Mouse (Mus musculus) testis, adult 2 months (tissue): ENCODE measurements around the gene Cpm. TPM values are rescaled to one million over a fixed set of nuclear protein-coding genes. Genes with fewer than 3 reads are reported as not detected.
"Not testable (repeated sequence)": the region's sequence is repeated elsewhere in the genome, so short reads cannot be mapped to it uniquely, and the experiment has no call there.

ENCODE experiments used
- H3K27ac ChIP-seq: fragments of 200-500 bp; 2 replicates; pipeline ENCODE4 v1.5.1; 2012; ENCODE audit warnings: low read depth, low read length; ENCODE audit not compliant: control insufficient read depth, insufficient read depth
- H3K27me3 ChIP-seq: fragments of 200-500 bp; 2 replicates; pipeline ENCODE4 v1.6.1; 2012; ENCODE audit warnings: mild to moderate bottlenecking, low read length, moderate library complexity; ENCODE audit not compliant: control insufficient read depth, insufficient read depth
- H3K36me3 ChIP-seq: fragments of 200-500 bp; 2 replicates; pipeline ENCODE4 v1.6.1; 2012; ENCODE audit warnings: mild to moderate bottlenecking, low read length; ENCODE audit not compliant: control insufficient read depth, insufficient read depth
- H3K4me1 ChIP-seq: fragments of 200-500 bp; 2 replicates; pipeline ENCODE4 v1.6.1; 2012; ENCODE audit warnings: low read length; ENCODE audit not compliant: control insufficient read depth, insufficient read depth
- H3K4me3 ChIP-seq: fragments of 200-500 bp; 2 replicates; pipeline ENCODE4 v1.5.1; 2012; ENCODE audit warnings: low read depth, mild to moderate bottlenecking, low read length, moderate library complexity, mixed read lengths; ENCODE audit not compliant: control insufficient read depth
- CTCF ChIP-seq: fragments of 200-500 bp; IDR thresholded peaks from 2 replicates; pipeline ENCODE4 v1.5.1; 2012; ENCODE audit warnings: low read depth, mild to moderate bottlenecking, inconsistent platforms, low read length, moderate library complexity; ENCODE audit not compliant: control insufficient read depth, insufficient read depth, insufficient replicate concordance
- POLR2A ChIP-seq: fragments of 200-500 bp; IDR thresholded peaks from 2 replicates; pipeline ENCODE4 v1.6.1; 2012; ENCODE audit warnings: low read depth, mild to moderate bottlenecking, inconsistent platforms, low read length, moderate library complexity; ENCODE audit not compliant: control insufficient read depth
- polyA plus RNA-seq: library from polyadenylated mRNA; depleted of rRNA; stranded (reverse); fragments of >200 nt; gene quantifications from 2 replicates; pipeline ENCODE4 v1.2.3, GENCODE M21; 2012

Cpm gene
- polyA plus RNA-seq, 1 experiment: 0.77 TPM

DNA sequence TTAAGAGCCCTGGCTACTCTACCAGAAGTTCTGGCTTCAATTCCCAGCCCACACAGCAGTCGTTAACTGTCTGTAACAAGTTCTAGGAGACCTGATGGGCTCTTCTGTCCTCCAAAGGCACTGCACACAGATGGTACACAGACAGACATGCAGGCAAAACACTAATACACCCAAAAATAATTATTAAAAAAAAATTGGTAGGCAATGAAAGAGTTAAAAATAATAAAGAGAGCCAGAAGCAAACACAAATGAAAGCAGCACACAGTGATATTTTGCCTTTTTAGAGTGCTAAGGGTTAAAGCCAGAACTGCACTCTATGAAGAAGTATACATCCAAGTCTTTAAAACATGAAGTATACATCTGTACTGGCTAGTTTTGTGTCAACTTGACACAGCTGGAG lies 71.2 kb downstream of the Cpm start:
- Histone ChIP-seq H3K4me3 (no peak overlapping the region), H3K27ac (no peak overlapping the region), H3K4me1 (no peaks in the 10 kb centered on the region), H3K36me3 (peaks cover under 1% of the 10 kb centered on the region; the same call in 1 of the 2 replicates), H3K27me3 (no peaks in the 10 kb centered on the region)
- TF ChIP-seq POLR2A: no peak
- no peak for TF ChIP-seq CTCF

DNA sequence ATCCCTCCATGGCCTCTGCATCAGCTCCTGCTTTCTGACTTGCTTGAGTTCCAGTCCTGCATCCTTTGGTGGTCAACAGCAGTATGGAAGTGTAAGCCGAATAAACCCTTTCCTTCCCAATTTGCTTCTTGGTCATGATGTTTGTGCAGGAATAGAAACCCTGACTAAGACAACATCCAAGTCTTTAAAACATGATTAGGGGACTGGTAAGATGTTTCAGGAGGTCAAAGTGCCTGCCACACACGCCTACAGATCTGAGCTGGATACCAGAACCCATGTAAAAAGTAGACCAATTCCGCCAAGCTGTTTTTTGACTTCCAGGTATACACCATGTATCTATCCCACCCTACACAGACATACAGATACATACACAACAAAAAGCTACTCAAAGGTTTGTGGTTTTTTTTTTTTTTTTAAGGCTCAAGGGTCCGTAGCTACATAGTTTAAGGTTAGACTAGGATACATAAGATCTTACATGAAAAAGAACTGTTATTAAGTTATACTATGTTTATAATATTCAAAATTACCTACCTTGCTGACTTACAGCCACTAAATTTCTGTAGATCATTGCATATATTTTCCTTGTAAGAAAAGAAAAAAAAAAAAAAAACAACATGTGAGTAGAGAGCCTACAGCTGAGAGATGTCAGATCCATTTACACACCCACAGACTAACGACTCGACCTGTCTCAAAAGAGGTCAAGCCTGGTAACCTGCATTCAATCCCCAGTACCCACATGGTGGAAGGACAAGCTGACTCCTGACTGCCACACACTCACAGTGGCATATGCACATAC lies 71.9 kb downstream of the Cpm start:
- Histone ChIP-seq H3K36me3 (peaks cover 1% of the 10 kb centered on the region; the same call in 1 of the 2 replicates), H3K4me1 (no peaks in the 10 kb centered on the region), H3K4me3 (no peak overlapping the region), H3K27me3 (no peaks in the 10 kb centered on the region), H3K27ac (no peak overlapping the region)
- TF ChIP-seq POLR2A (no peak), CTCF (no peak)

DNA sequence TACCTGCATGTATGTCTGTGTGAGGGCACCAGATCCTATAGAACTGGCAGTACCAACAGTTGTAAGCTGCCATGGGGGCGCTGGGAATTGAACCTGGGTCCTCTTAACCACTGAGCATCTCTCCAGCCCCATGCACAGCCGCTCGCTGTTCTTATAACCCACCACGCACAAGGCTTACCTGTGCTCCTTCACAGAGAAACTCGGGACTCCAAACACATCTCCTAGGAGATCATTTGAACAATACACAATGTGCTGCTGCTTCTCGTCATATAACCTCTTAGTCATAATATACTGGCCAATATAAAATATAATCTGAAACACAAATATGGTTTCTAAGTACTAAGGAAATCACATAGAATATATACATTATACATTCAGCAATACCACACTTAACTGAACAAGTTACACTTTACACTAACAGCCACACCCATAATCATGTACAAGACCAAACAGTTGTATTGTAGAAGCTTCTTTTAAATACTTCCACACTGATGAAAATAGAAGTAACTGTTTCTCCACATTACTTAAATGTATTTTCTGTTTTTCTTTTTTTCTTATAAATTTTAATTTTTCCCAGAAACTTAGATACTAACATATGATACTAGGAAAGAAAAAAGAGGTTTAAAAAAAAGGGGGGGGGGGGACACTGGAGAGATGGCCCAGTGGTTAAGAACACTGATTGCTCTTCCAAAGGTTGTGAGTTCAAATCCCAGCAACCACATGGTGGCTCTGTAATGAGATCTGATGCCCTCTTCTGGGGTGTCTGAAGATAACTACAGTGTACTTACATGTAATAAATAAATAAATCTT lies 72.9 kb downstream of the Cpm start:
- TF ChIP-seq CTCF (no peak), POLR2A (no peak)
- no peaks in the 10 kb centered on the region for H3K27me3 ChIP-seq
- H3K36me3 ChIP-seq: peaks cover 3% of the 10 kb centered on the region; the same call in 1 of the 2 replicates
- peaks cover 4% of the 10 kb centered on the region for H3K4me1 ChIP-seq
- H3K27ac ChIP-seq: no peak overlapping the region
- no peak overlapping the region for H3K4me3 ChIP-seq

DNA sequence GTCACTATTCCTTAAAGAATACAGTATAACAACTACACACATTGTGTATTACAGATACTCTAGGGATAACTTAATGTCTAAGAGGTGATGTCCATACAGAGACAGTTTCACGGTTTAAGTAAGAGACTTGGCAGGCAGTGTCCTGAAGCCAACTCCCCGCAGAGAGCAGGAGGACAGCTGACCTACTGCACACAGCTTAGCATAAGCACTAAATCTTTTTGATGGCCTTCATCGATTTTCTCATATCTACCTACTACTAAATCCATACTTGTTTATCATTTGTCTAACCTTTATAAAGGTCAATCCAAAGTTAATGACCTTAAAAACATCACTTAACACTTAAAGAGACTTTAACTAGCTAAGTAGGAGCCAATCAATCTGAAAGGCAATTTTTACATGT lies 74.2 kb downstream of the Cpm start:
- Histone ChIP-seq H3K27ac (no peak overlapping the region), H3K4me3 (no peak overlapping the region), H3K36me3 (peaks cover 3% of the 10 kb centered on the region; the same call in 1 of the 2 replicates), H3K27me3 (no peaks in the 10 kb centered on the region), H3K4me1 (peaks cover 4% of the 10 kb centered on the region)
- TF ChIP-seq CTCF: no peak
- no peak for TF ChIP-seq POLR2A

DNA sequence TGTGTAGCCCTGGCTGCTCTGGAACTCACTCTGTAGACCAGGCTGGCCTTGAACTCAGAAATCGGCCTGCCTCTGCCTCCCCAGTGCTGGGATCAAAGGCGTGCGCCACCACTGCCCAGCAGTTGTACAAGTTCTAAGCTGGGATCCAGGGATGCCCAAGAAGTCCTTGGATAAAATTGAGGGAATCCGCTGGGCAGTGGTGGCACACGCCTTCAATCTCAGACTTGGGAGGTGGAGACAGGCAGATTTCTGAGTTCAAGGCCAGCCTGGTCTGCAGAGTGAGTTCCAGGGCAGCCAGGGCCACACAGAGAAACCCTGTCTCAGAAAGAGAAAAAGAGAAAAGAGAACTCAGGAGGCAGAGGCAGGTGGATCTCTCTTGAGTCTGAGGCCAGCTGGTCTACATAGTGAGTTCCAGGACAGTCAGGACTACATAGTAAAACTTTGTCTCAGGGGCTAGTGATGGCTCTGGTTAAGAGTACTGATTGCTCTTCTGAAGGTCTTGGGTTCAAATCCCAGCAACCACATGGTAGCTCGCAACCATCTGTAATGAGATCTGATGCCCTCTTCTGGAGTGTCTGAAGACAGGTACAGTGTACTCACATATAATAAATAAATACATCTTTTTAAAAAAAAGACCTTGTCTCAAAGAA lies 75.1 kb downstream of the Cpm start:
- not testable (repeated sequence) for H3K36me3 ChIP-seq, H3K4me3 ChIP-seq

DNA sequence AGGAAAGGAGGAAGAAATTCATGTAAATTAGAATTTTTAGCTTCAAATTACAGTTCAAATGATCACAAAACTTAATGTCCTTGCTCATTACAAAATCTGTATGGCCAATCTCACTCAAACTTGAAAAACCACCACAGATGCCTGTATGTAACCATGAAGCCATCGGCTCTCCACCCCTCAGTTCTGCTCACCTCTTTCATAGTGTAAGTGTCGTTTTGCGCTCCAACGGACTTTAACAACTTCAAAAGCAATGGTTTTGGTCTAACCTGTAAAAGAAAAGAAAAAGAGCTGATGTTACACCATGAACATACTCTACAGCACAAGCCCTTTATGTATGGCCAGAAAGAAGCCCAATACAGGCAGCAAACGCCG lies 75.7 kb downstream of the Cpm start:
- Histone ChIP-seq H3K27me3 (no peaks in the 10 kb centered on the region), H3K4me3 (no peak overlapping the region), H3K27ac (no peak overlapping the region), H3K36me3 (peaks cover 3% of the 10 kb centered on the region), H3K4me1 (peaks cover 4% of the 10 kb centered on the region)
- no peak for TF ChIP-seq CTCF
- no peak for TF ChIP-seq POLR2A

More for the DNA sequence above, 75.1 kb downstream of the Cpm start:
- not testable (repeated sequence) for H3K4me1 ChIP-seq, H3K27ac ChIP-seq, H3K27me3 ChIP-seq

DNA sequence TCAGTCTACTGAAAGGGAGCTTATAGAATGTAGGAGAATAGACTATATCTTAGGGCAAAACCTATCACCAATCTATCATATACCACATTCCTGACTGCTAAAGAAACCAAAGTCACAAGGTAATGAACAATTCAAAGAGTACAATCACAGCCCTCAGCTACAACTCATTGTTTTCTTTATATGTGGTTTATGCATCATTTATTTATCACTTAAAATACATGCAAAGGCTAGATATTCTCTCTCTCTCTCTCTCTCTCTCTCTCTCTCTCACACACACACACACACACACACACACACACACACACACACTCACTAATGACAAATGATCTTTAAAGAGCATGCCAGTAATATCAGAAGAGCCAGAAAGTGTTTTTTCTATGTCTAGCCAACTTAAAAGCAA lies 76.5 kb downstream of the Cpm start:
- no peak overlapping the region for H3K4me3 ChIP-seq
- H3K4me1 ChIP-seq: peaks cover 4% of the 10 kb centered on the region
- peaks cover 3% of the 10 kb centered on the region for H3K36me3 ChIP-seq
- H3K27me3 ChIP-seq: no peaks in the 10 kb centered on the region
- TF ChIP-seq CTCF (no peak), POLR2A (no peak)
- no peak overlapping the region for H3K27ac ChIP-seq
